Mouse (Mus musculus) brain, adult 2 months (tissue): Measurements from ENCODE around the gene St6galnac1.

Source experiments
- DNase-seq: peaks from one replicate; pipeline ENCODE4 v3.0.0; 2011; ENCODE audit warnings: low read depth, low spot score

Gene St6galnac1

DNA sequence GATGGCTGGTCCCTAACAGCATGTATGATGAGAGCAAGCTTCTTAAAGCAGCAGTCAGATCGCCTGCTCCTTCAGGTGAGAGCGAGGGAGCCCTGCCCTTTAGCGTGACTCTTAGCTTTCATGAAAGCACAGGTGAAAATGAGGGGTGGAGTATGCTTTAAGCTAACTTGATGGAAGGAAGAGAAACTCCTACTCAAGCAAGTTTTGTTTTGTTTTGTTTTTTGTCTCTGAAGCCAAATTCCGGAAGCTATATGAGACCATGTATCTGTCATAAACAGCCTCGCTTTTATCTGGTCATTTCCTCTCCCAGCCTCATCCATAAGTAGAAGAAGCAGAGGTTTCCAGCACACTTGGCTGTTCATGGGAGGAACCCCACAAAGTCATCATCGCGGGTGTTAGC, at the start of gene St6galnac1:
Gene St6galnac1 (minus strand): TSS at position 101 of the 400 bp plus-strand sequence.
- no peak for DNase-seq

GRCm38 (mm10) chr11:116823885-116824284, 48.6 kb upstream of the St6galnac1 start:
- peak; percentile 77 for DNase-seq

- no peak for DNase-seq
These were observed 47.9 kb upstream of the St6galnac1 start for GRCm38 (mm10) chr11:116823255-116823654.

DNA sequence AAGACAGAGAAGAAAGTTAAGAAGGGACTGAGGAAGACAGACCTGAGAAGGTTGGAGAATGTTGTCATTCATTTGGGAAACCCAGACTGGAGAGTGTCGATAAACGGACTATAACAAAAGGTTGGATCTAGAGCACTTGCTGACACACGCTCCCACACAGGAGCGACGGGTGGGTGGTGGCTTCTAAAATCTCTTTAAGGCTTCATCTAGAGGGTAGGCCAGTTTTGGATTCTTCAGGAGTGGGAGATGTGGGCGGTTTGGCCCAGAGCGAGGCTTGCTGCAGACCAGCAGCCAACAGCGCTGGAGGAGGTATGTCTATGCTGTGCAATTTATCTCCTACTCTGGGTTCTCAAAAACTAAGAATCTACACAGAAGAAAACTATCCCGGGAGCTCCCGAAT, 47.3 kb upstream of the St6galnac1 start:
- DNase-seq = peak; percentile 68

DNA sequence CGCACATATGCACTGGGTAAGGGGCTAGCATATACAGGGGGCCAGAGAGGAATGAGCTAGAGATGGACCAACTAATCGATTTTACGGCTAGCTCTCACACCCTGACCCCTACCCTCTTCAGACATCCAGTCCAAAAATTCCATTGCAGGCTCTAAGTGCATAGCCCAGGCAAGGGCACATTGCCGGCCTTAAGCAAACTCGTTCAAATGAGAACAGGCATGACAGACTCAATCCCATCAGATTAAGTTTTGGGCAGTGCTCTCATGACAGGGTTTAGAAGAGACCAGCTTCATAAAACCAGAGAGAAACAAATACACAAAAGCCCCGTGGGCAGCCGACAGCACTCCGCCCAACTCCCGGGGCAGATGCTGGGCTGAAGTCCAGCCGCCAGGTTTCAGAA, 46.9 kb upstream of the St6galnac1 start:
- no peak for DNase-seq

- DNase-seq = peak; percentile 44
These were observed 46.0 kb upstream of the St6galnac1 start for GRCm38 (mm10) chr11:116821057-116821940.

DNA sequence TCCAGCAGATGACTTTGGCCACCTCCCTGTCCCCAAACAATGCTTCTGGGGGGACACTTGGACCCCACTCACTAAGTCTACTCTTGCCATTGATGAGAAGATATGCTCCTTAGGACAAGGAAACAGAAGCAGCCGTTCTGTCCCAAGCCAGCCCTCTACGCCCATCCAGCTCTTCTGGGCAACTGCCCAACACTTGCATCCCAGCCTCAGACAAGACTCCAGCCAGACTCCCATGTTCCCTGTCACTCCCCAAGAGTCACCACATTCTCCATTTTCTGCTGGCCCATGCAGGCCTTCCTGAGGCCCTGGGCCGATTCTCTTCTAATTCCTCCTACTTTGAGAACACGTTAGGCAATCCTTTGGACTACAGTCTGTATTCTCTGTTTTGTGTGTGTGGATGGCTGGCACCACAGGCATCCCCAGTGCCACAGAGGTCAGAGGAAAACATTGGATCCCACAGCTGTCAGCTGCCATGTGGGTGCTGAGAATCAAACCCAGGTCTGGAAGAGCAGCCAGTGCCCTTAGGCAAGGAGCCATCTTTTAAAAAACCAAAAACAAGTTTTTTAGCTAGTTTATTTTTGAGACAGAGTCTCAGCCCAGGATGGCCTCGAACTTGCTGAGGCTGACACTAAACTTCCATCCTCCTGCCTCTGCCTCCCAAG, 44.8 kb upstream of the St6galnac1 start:
- no peak for DNase-seq

DNA sequence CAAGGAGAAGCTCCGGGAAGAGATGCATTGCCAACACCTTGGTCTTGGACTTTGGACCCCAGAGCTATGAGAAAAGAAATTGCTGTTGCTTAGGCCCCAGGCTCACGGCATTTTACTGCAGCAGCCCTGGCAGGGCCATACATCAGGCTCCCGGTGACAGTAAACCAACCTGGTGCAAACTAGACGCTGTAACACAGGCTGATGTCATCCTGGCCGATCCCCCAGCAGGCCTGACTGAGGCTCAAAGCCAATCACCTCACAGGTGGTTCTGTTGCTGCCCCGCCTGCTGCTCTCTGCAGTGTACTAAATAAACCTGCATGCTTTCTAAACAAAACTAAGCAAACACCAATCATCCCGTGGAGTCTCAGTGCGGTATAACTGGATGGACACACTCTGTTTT, 43.4 kb upstream of the St6galnac1 start:
- DNase-seq = peak; percentile 58

DNA sequence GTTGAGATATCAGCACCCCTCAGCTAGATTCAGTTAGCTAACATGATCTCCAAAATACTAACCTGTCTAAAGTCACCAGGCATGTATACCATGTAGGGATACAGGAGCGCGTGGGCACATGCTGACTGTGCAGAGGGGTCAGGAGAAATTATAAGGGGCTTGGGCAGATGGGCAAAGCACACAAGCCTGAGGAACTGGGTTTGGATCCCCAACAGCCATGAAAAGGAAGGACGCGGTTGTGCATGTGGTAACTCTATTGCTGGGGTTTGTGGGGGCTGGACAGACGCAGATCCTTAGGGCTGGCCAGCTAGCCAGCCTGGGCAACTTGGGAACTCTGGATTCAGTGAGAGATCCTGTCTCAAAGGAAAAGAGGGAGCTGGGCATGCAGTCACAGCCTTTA, 42.3 kb upstream of the St6galnac1 start:
- no peak for DNase-seq

GRCm38 (mm10) chr11:116816769-116817168, 41.5 kb upstream of the St6galnac1 start:
- DNase-seq = no peak

- DNase-seq = no peak
These were observed 39.6 kb upstream of the St6galnac1 start for GRCm38 (mm10) chr11:116814884-116815415.

DNA sequence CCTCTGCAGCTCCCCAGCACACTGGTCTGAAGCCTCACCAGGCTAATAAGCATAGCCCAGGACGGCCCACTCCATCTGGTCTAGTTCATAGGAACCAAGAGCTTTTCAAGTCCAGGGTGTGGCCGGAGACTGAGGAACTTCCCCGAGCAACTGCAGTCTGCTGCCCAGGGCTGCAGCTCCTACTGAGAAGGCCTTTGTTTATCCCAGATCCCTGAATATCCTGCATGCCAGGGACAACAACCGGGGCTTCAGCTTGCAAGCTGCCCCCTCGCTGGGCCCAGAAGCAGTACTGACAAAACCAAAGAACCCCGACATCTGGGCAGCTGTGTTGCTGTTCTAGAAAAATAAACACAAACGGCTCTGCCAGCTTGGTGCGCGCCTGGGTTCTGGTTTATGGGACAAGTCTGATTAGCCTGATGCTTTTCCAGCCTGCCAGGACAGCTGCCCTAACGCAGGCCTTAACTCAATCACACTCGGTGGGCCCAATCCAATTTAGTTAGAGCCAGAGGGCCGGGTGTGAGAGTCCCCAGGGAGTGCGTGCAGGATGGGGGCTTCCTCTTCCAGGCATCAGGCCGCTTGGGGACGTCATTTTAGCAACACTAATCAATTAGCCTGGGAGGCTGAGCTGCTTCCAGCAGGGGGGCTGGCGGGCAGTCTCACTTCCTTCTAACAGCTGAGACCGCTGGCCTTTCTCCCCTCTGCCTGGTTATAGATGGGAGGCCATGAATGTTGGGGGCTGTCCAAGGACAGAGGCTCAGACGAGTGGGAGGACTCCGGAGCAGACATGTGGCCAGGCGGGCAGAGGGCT, 39.0 kb upstream of the St6galnac1 start:
- no peak for DNase-seq

DNA sequence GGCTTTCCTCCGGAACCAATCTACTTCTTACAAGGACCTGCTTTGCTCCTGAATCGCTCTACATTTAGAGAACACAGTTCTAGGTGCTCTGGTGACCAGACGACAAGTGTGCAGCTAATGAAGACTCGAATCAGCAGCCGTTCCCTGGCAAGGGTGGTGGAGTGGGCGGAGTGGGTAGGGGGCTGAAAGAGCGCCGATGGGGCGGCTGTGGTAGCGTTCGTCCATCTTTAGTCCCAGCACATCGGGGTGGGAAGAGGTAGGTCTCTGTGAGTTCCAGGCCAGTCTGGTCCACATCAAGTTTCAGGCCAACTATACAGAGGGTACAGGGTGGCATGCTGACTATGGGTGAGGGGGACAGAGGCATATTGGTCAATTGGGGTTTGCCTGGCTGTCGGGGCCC, 38.3 kb upstream of the St6galnac1 start:
- no peak for DNase-seq

DNA sequence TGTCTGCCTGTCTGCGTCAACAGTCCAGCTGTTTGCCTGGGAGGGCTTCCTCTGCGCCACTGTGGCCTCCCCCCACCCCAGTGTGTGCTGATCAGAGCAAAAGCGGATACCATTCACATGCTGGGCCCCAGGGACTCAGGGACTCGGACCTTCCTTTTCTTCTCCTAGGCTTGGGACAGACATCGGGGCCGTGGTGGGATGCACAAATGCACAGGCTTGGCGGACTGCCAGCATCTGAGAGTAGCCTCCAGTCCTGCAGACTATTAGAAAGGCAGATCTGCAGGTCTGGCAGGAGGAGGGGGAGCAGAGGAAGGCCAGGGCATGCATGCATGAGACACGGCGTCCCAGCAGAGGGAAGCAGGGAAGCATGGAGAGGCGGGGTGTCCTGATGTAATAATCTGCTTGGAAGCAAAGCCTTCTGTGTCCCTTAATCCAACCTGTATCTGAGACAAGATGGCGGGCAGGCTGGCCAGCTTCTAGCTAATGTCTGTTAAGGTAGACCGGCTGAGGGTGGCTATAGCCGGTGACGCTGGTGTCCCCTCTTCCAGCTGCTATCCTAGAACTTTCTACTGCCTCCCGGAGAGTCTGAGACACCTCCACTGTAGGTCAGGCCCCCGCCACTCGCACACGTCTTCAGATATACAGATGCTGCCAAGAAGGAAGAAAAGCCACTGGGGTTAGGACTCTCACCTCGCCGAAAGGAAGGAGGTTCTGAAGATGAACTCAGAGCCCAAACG, 37.7 kb upstream of the St6galnac1 start:
- DNase-seq = no peak

GRCm38 (mm10) chr11:116810983-116811901, 35.9 kb upstream of the St6galnac1 start:
- DNase-seq = peak; percentile 97

DNA sequence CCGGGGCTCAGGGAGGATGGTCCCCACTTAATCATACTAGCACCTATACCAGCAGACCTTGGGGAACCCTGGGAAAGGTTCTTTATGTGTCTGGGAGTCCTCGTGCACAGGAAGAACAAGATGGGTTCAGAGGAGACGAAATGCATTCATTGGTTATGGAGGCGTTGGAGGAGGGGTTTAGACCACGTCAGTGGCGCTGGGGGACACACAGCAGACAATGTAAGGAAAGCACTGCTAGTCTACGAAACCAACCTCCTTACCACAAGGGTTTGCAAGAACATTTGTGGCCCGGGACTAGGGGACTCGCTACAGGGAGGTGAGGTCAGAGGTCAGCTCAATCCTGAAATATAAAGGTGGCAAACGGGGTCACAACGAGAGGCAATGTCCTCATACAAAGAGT, 35.2 kb upstream of the St6galnac1 start:
- DNase-seq = peak; percentile 57

GRCm38 (mm10) chr11:116809520-116809919, 34.2 kb upstream of the St6galnac1 start:
- DNase-seq = no peak

GRCm38 (mm10) chr11:116808811-116809395, 33.6 kb upstream of the St6galnac1 start:
- DNase-seq = no peak

GRCm38 (mm10) chr11:116807938-116808606, 32.8 kb upstream of the St6galnac1 start:
- DNase-seq = peak; percentile 93
